Mouse (Mus musculus) liver, adult 2 months (tissue): ENCODE measurements around the gene Kdelr1.

ENCODE experiments used
- CTCF ChIP-seq: fragments of 200-500 bp; IDR thresholded peaks from 2 replicates; pipeline ENCODE4 v1.5.1; 2011; ENCODE audit warnings: low read depth, low read length, control low read depth
- POLR2A ChIP-seq: fragments of 200-500 bp; IDR thresholded peaks from 2 replicates; pipeline ENCODE4 v1.6.1; 2011; ENCODE audit warnings: low read length, control low read depth; ENCODE audit not compliant: insufficient read depth; ENCODE audit errors: extremely low read depth

DNA sequence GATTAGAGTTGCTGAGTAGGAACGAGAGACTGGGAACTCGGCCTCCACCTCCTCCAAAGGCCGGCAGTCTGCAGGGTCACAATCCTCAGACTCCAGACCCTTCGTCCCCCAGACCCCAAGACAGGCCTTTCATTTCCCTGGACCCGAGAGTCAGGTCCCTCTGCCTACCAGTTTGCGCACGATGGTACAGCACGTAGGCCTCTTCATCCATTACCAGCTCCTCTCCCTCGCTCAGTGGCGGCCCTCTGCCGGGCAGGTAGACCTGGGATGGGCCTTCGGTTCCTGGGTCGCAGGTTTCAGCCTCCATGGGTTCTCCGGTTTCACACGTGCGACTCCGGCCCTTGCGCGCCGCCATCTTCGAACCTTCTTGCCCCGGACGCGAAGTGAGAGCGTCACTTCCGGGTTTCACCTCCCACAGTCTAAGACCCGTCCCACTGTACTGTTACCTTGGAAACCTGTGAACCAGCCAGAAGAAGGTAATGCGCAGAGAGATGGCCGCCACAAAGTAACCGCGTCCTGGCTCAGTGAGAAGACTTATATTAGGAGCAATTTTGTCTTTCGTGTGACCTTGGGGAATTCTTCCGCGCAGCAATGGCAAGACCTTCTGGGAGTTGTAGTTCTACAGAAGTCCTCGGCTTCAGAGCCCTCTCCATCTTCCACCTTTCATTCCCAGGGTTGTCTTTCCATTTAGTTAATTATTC, 42.0 kb upstream of the Kdelr1 start, which contains the start of gene Grwd1:
- TF ChIP-seq CTCF (no peak), POLR2A (no peak)
